Mouse (Mus musculus) adrenal gland, postnatal 4 days (tissue): ENCODE data around the gene Kremen1. TPM values are rescaled to one million over a fixed set of nuclear protein-coding genes. Genes with fewer than 3 reads are reported as not detected.

Experiments
- DNase-seq, 2 experiments: peaks; one replicate each; pipeline ENCODE4 v3.0.0; 2021 to 2022; ENCODE audit warnings: low spot score in 2 of 2, mixed read lengths in 2 of 2
- total RNA-seq, 2 experiments: library from RNA; stranded (reverse); gene quantifications; 2 replicates each; pipeline ENCODE4 v1.2.3; 2021

The Kremen1 gene
- total RNA-seq, 2 experiments from 2014 or later = 26.9 to 27.2 TPM

DNA sequence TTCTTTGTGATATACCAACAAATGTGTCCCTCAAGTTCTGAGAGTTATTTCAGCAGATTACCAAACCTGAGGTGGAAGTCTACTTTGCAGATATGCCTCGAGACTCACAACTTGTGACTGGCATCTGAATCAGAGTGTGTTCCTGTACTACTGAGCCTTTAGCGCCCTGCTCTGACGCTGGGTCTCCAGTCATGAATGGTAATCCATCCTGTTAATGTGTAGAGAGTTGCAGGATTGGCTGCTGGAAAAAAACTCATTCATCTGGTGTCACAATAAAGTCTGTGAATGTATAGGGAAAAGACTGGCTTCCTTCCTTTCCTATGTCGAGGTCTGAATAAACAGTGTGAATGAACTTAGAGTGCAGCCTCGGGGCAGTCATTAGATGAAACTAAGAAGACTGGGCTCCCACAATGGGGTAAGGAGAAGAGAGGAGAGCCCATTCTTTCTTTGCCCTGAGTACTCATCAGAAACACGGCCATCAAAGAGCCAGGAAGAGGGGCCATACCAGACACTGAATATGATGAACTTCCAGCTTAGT lies 41.4 kb downstream of the Kremen1 start:
- no peak for DNase-seq

DNA sequence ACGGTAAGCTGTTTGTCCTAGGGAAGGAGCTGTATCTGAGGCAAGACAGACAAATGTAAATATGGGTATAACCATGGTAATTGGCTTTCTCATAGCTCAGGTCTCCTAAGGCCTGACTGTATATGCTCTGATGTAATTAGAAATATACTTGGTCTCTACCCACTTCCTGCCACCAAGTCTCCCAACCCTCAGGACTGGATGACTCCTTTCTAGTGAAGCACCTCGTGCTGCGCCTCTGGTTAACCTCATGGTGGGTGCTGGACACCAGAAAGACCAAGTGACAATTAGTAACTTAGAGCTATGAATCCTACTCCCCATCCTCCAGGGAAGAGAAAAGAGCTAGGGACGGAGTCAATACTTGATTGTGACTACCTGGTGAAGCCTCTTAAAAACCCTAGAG lies 42.0 kb downstream of the Kremen1 start:
- DNase-seq = no peak

DNA sequence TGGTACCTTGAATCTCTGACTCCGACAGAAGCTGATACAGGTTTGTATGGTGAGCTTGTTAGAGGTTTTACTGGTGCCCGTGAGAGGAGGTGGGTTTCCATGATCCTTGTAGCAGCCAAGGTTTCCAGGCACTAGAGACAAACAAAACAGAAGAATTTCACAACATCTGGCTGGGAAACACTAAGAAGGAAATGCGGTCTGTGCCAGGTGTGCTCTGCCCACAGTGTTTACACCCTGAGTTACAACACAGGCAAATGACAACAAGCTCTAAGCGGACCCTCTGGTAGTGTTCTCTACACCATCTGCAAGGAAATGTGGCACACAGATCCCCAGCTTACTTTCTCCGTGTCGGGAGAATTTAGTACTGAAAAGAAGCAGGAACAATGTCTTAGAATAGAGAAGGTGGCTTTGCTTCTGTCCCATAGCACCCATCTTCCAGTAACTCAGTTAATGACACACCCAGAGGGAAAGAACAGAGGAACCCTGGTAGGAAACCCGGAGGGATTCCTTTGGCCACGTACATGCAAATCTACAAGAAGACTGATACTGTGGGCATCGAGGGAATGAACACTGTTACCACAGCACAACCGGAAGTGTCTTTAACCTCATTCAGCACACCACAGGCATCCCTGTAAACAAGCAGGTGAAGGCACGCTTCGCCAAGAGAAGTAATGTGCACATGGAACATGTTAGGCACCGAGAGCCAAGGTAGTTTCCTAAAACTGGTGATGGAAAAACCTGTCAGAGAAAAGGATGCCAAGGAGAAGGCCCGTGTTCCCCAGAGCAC lies 45.8 kb downstream of the Kremen1 start:
- no peak for DNase-seq

DNA sequence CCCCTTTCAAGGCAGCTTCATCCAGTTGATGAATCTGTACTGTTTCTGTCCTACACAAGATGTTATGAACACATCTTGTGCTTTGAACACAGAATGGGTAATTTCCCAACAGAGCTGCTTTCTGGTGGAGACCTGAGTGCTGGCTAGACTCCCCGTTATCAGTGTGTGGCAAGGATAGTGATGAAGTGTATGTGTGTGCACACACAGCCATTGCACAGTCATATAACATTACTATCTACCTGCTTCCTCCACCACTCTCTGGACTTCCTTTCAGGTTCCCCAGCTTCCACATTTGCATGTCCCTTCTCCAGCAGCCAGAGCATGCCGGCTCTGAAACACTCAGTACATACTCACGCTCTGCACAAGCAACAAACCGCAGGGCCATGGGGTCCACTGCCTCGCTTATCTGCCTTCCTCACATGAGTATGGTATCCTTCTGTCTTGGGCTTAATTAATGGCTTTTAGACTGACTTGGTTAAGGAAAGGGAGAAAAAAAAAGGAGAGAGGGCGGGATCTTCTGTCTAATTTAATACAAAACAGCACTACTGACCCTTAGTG lies 46.8 kb downstream of the Kremen1 start:
- no peak for DNase-seq

DNA sequence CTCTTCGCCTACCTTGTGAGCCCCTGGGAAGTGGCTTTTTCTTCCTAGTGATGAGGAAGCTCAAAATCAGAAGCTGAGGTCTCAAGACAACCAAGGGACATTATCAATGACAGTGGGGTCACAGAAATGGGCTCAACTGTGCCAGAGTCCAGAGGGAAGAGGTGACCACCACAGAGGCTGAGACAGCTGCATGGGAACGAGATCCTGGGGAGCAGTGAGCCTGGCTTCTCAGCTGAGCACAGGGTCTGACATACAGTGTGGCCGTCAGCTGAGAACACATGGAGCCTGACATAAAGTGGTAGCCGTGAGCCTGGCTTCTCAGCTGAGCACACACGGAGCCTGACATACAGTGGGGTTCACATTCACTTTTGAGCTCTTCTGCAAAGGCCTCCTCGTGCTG lies 58.3 kb downstream of the Kremen1 start:
- DNase-seq = no peak

DNA sequence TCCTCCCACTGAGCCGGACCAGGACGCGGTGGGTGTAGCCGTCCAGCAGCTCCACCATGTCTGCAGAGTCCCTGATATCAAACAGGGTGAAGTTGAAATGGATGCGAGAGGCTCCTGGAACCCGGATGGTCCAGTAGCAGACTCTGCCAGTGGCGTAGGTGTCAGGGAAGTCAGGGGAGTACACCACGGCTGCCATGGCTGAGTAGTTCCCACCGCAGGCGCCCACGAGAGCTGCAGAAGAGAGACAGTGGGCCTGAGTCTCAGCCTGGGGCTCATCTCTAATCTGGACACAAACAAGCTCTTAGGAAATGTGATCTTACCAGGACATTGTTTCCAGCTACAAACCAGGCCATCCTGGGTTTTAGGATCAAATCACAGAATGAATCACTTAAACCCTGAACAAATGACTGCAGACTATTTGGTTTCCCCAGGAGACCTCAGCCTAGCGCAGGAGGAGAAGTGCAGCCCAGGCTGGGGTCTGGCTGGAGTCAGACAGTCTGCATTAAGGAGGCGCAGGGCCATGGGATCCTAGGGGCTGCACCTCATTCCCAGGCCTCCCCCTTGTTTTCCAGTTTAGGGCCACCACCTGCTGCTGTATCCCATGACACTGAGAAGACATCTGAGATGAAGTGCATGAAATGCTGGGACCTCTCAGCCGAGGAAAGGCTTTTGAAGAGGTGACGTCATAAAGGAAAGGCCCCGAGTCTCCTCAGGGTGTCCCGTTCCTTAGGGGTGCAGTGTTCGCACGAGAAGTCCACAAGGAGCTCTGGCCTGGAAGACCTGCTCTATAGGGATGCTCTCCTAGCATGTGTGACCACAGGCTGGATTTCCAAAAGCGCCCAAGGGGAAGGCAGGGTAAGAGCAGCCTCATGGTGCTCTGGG lies 59.3 kb downstream of the Kremen1 start:
- no peak for DNase-seq

DNA sequence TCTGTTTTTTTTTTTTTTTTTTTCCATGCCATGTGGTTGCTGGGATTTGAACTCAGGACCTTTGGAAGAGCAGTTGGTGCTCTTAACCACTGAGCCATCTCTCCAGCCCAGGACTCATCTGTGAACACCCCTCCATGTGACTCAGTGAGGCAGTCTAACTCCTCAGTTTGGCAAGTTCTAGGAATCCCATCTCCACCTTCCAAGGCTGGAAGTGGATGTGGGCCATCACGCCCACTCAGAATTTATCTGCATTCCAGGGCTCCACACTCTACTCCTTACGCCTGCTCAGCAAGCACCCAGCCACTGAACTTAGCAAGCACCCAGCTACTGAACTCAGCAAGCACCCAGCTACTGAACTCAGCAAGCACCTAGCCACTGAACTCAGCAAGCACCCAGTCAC lies 61.5 kb downstream of the Kremen1 start:
- no peak for DNase-seq

DNA sequence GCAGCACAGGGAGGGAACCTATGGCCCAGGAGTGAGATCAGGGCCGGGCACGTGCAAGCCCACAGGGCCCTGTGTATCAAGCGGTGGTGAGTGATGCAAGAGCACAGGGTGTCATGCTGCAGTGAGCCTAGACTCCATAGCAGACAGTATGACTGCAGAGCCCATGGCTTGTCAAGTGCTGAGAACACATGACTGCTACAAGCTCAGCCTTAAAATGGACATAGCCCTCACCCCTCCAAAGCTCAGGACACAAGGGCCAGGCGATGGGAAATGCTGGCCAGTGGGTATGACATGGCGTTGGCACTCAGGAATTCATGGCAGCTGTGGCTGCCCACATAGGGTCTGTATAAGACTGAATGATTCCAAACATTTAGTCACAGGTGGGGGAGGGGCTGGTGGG lies 64.3 kb downstream of the Kremen1 start:
- DNase-seq = no peak

DNA sequence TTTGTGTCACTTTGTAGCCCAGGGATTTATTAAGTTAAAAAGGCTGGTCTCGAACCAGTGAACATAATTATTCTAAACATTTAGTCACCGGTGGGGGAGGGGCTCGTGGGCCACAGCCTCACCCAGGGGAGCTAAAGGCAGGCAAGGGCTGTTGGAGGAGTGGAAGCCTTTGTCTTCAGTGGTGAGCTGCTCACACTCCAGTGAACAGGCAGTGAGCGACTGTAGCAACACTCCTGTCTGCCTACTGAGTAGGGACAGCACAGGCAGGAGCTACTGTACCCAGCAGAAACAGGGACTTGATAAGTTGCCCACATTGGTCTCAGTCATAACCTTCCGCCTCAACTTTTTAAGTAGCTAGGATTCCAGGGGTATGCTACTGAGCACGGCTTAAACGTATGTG lies 64.8 kb downstream of the Kremen1 start:
- no peak for DNase-seq

DNA sequence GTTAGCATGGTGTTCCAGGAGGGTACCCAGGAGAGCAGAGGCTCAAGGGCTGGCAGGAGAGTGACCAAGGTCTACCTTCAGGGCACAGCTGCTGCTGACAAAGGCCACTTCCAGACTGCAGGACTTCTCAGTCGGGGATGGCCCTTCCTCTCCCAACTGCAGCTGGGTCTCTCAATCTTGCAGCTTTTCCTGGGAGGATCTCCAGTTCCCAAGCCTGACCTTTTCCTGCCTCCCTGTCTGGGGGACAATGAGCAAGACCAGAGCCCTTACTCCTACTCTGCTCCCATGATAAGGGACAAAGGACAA lies 67.8 kb downstream of the Kremen1 start:
- no peak for DNase-seq

DNA sequence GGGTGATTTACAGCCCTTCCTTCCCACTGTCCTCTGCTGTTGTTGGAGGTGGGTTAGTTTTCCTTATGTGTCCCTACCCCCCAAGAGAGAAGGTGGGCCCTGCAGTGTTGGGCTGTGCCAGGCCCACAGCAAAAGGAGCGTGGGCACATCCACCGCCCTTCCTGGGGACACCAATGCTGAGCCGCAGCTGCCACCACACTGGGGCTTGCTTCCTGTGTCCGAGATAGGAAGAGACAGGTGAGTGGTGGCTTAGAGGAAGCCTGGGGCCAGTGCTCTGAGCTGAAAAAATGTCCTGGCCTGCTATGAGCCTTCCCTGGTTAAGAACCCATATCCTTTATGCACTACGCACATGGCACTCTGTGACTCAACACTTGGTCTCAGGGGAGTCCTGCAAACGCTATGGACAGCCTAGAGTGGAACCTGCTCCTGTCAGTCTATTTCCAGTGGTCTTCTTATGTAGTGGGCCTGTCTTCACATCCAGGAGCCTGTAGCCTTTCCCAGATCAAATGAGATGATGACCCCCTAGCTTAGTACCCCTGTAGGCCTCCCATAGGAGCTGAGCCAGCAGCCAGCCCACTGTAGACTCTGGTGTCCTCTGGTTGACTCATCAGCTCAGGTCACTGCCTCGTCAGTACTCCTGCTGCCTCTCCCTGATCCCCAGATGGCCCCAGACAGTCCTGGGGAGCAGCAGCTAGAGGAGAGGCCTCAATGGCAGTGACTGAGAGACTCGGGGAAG lies 68.3 kb downstream of the Kremen1 start:
- no peak for DNase-seq

DNA sequence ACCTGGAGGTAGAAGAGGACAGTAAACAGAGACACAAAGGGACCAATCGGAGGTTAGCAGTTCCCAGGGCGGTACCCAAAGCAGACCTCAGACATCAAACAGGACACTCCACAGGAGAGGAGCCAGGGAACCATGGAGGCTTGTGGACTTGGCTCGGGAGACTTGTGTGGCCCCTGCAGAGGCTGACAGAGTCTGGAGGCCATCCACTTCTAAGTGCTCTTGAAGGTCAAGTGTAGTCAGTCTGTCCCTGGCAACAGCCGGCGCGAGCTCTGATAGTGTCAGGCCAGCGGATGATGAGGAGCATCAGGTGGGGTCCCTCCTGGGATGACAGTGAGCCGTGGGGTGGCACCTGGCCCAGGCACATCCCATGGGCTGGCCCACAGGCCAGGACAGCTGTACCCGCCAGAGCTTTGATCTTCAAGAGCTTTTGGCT lies 69.3 kb downstream of the Kremen1 start:
- no peak for DNase-seq

DNA sequence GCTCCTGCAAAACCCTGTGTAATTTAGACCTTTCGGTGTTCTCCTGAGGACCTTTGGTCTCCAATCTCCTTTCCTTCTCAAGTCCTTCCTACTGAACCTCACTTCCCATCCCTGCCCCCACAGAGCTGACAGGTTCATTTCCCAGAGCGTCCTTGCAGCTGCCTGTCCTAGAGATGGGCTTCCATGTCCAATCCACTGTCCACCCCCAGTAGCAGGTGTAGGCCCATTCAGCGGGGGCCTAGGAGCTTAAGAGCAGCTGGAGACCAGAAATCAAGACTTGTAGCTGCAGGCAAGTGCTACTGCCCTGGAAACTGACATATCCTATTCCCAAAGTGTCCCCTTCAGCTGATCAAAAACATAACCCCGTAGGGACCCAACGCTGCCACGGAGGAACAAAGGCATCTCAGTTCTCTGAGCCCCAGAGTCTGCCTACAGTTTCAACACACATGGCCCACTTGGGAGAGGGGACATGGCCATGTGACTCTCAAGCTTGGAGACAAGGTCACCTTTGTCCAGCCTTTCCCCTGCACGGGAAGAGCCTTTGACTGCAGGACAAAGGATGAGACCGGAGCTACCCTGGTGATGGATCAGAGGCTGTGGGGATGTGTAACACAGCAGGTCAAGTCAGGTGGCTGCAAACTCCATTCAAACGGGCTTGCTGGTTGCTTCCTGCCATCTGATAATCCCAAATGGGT lies 72.0 kb downstream of the Kremen1 start:
- no peak for DNase-seq

DNA sequence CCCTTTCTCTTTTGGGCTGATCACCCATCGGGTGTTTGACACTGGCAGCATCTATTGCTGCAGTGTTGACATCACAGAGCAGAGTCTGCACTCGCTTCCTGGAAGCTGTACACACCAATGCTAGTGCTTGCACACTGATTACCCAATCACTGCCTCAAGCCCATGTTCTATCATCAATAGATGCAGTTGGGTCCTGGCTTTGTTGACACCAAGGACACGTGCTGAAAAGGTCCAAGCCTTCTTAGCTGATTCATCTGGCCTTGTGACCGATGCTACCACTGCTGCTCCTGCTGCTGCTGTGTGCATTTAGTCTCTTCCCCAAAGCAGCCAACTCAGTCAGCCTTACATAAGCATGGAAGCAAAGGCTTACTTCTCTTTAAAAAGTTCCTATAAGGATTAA lies 73.2 kb downstream of the Kremen1 start:
- no peak for DNase-seq

DNA sequence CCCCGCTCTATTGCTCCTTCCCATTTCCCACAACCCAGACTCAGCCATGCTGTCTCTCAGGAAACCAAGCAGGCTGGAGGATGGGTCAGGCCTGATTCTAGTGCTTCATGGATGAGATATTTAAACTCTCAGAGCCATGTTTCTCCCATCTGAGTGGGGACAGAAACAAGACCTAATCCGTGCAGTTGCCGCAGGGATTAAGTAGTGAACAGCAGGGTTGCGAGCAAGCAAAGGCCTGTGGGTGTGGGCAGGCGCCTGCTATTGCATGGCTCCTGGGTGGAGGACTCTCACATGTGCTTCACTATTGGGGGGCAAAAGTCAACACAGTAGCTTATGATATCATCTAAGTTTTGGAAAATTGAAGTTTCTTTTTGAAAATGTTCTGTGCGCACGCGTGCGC lies 76.5 kb downstream of the Kremen1 start:
- DNase-seq = no peak

DNA sequence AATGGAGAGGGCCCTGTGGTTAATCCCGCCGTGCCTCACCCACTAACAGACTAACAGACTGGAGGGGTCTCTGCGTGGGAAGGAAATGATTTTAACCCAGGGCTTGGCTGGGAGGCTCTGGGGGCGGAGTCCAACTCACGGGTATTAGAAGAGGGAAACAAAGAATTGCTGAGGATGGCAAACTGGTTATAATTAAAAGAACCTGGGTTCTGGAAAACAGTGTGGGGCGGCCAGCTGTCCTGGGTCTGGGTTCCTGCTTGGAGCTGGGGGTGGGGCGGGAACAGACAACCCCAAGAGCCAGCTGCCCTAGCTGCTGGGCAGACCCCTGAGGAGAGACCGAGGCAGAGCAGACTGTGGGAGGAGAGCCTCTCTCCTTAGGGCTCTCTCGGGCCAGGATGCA lies 77.1 kb downstream of the Kremen1 start:
- no peak for DNase-seq

DNA sequence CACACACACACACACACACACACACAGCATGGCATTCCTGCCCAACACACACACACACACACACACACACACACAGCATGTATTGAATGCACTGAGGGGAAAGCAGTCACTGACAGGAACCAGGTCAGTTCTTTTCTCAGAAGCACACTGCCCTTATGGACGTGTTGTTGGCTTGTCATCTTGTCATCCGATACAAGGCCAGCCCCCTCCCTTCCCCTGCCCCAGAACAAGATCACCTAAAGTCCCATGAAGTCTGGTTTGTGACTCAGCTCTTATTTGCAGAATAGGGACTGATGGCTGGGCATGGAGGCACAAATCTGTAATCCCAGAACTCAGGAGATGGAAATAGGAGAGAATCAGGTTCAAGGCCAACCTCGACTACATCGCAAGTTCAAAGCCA lies 78.5 kb downstream of the Kremen1 start:
- DNase-seq = no peak

DNA sequence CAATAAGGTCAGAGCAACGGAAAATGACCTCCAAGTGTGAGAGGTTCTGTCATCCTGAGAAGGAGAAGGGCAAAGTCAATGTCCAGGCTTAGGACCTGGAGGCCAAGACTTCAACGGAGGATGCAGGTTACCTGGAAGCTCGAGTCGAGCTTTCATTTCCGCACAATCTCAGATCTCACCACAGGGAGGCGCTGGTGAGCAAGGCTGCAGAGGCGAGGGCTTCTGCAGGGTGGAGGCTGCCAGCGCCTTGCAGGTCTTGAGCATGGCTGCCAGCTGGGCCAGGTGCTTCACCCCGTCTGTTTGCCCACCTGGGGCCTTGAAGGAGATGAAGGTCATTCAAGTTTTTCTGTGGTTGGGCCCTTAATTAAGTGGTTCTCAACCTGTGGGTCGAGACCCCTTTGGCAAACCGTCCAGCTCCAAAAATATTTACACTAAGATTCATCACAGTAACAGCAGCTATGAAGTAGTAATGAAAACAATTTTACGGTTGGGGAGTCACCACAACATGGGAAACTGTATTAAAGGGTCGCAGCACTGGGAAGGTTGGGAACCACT lies 79.4 kb downstream of the Kremen1 start:
- peak; percentile 64 to 71 for DNase-seq

DNA sequence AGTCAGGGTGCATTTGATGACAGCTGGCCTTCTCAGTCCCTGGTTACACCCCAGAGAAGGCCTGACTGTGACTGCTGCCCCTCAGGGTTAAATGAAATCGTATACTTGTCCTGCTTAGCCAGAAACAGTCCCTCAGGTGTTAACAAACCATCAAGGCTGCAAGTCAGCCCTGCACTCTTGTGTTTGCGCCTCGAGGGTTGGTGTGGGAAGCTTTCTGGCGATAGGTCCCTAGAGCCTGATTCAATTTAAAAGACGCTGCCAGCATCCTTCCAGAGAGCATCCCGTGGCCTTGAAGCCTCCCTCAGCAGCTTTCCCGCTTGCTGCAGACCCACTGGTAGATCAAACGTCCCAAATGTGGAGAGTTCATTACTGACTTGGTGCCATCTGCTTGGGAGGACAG lies 82.0 kb downstream of the Kremen1 start:
- DNase-seq = no peak

DNA sequence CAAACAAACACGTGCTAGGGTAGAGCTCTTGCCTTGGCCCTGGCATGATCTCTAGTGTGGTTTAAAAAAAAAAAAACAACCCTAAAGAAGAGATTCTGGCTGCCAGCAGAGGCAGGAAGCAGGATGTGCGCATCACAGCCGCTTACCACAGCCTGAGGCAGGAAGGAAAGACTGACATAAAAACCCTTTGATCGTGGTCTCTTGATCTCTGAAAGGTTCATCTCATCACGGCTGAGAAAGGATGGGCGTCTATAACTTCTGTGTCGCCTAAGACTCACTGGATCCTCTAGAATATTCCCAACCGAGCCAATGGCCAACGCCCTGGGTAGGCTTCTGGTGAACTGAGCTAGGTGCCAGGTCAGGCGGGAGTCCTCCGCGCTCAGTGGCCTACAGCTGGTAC lies 84.2 kb downstream of the Kremen1 start:
- no peak for DNase-seq
